Comparison of ENCODE assay signal across 8 mouse cellular contexts in genomic region chr12:108793453-108793941, GRCm38 (mm10). TPM values are rescaled to one million over a fixed set of nuclear protein-coding genes. Genes with fewer than 3 reads are reported as not detected.
DNase-seq lines count a peak whose midpoint lies in the region; ATAC-seq and TF ChIP-seq lines count a peak whose summit lies in the region.

No protein-coding gene starts in this region.

- no peak for TF ChIP-seq POLR2A in lung, adult 2 months (IDR thresholded peaks at IDR 0.05; ENCODE audit: borderline replicate concordance, extremely low read depth, low read depth, low read length)
- no peak for TF ChIP-seq POLR2A in small intestine, adult 2 months (IDR thresholded peaks at IDR 0.05; ENCODE audit: low read depth, low read length)

- WGBS in lung, adult 2 months = 1% methylated on average over 71 of the region's 71 CpGs
- under 1% methylated on average over 51 of the region's 71 CpGs for WGBS in embryonic facial prominence, embryonic 10.5 days
- 0% methylated on average over 65 of the region's 71 CpGs for WGBS in heart, embryonic 15.5 days
- under 1% methylated on average over 70 of the region's 71 CpGs for WGBS in small intestine, adult 2 months

- H3K4me1 ChIP-seq in lung, adult 2 months (ENCODE audit: control insufficient read depth, insufficient read depth, low read length) = peaks cover 8% of the 10 kb centered on the region
- peaks cover 34% of the 10 kb centered on the region for H3K4me1 ChIP-seq in embryonic facial prominence, embryonic 10.5 days
- peaks cover 20% of the 10 kb centered on the region for H3K4me1 ChIP-seq in heart, embryonic 15.5 days (replicated peaks)
- H3K4me1 ChIP-seq in small intestine, adult 2 months (ENCODE audit: control insufficient read depth, insufficient read depth, insufficient read length, low read length) = no peaks in the 10 kb centered on the region

- H3K27ac ChIP-seq in embryonic facial prominence, embryonic 10.5 days (replicated peaks) = peak overlapping the region; percentile 96
- peak overlapping the region; percentile 100 for H3K27ac ChIP-seq in heart, embryonic 15.5 days
- H3K27ac ChIP-seq in small intestine, adult 2 months (ENCODE audit: insufficient read depth, low read depth, low read length) = peak overlapping the region; percentile 86

- peak overlapping the region; percentile 57 for H3K4me2 ChIP-seq in heart, embryonic 15.5 days

- no peaks in the 10 kb centered on the region for H3K9me3 ChIP-seq in embryonic facial prominence, embryonic 10.5 days
- H3K9me3 ChIP-seq in heart, embryonic 15.5 days (replicated peaks) = no peaks in the 10 kb centered on the region

- no peaks in the 10 kb centered on the region for H3K27me3 ChIP-seq in embryonic facial prominence, embryonic 10.5 days (replicated peaks; ENCODE audit: low read depth, poor library complexity, severe bottlenecking)
- no peaks in the 10 kb centered on the region for H3K27me3 ChIP-seq in heart, embryonic 15.5 days
- H3K27me3 ChIP-seq in small intestine, adult 2 months (ENCODE audit: control insufficient read depth, insufficient read depth, low read length) = no peaks in the 10 kb centered on the region

- no peak for TF ChIP-seq CTCF in lung, adult 2 months (IDR thresholded peaks at IDR 0.05; ENCODE audit: insufficient read depth, low read length)
- no peak for TF ChIP-seq CTCF in small intestine, adult 2 months (IDR thresholded peaks at IDR 0.05; ENCODE audit: extremely low read depth, insufficient read length, insufficient replicate concordance, low read depth, low read length)

- peak overlapping the region; percentile 97 for H3K9ac ChIP-seq in heart, embryonic 15.5 days

- peak overlapping the region; percentile 95 for H3K4me3 ChIP-seq in lung, adult 2 months (replicated peaks; ENCODE audit: extremely low read depth, low read depth, low read length)
- H3K4me3 ChIP-seq in embryonic facial prominence, embryonic 10.5 days = peak overlapping the region; percentile 100
- peak overlapping the region; percentile 99 for H3K4me3 ChIP-seq in heart, embryonic 15.5 days
- H3K4me3 ChIP-seq in small intestine, adult 2 months (ENCODE audit: low read depth, low read length) = peak overlapping the region; percentile 84

- peak; percentile 28 for DNase-seq in lung, adult 2 months
- DNase-seq in lung, postnatal 36 days = no peak
- DNase-seq in embryonic facial prominence, embryonic 10.5 days (ENCODE audit: low spot score) = no peak
- DNase-seq in layer of hippocampus, adult 9-11 months = peak; percentile 41
- DNase-seq in lung, postnatal 14 days = peak; percentile 11

- peaks cover 16% of the 10 kb centered on the region for H3K36me3 ChIP-seq in embryonic facial prominence, embryonic 10.5 days (replicated peaks)
- H3K36me3 ChIP-seq in heart, embryonic 15.5 days = no peaks in the 10 kb centered on the region
- H3K36me3 ChIP-seq in small intestine, adult 2 months (ENCODE audit: control insufficient read depth, insufficient read depth, low read length) = no peaks in the 10 kb centered on the region

- ATAC-seq in heart, embryonic 15.5 days (replicated peaks; ENCODE audit: insufficient number of reproducible peaks, insufficient read depth, low FRiP score, low read depth) = no peak
- no peak for ATAC-seq in megakaryocyte-erythroid progenitor cell, adult 5-6 weeks (replicated peaks; ENCODE audit: low FRiP score, low TSS enrichment, poor library complexity, severe bottlenecking)

RNA-seq across cellular contexts. Expression of gene Yy1, which starts 0.7 kb away (rescaled TPM):
- polyA plus RNA-seq in lung, adult 2 months (2012; rRNA removed) = 19.3 and 22.0 TPM in 2 replicates
- polyA plus RNA-seq in embryonic facial prominence, embryonic 10.5 days (2016; fragmentation: Nextera tagmentation; extraction: Ambion mirVana) = 14.0 and 15.0 TPM in 2 replicates
- polyA plus RNA-seq in heart, embryonic 15.5 days (2015; fragmentation: Nextera tagmentation; extraction: Ambion mirVana) = 10.5 and 13.1 TPM in 2 replicates
- 10.5 and 22.4 TPM in 2 replicates for polyA plus RNA-seq in small intestine, adult 2 months (2012; rRNA removed)
- 52.3 and 58.0 TPM in 2 replicates for total RNA-seq in megakaryocyte-erythroid progenitor cell, adult 5-6 weeks (2014; fragmentation: Nextera tagmentation)
- total RNA-seq in megakaryocyte-erythroid progenitor cell, adult 5-6 weeks (2017) = 61.4 and 70.3 TPM in 2 replicates

RNA-seq across cellular contexts. Expression of gene Slc25a29, which starts 42.2 kb away (rescaled TPM):
- 15.1 and 19.0 TPM in 2 replicates for polyA plus RNA-seq in lung, adult 2 months (2012; rRNA removed)
- 12.9 and 13.6 TPM in 2 replicates for polyA plus RNA-seq in embryonic facial prominence, embryonic 10.5 days (2016; fragmentation: Nextera tagmentation; extraction: Ambion mirVana)
- 3.1 and 5.3 TPM in 2 replicates for polyA plus RNA-seq in heart, embryonic 15.5 days (2015; fragmentation: Nextera tagmentation; extraction: Ambion mirVana)
- 4.0 and 4.9 TPM in 2 replicates for polyA plus RNA-seq in small intestine, adult 2 months (2012; rRNA removed)
- 0.54 TPM in 1 of 2 replicates, not detected in the other for total RNA-seq in megakaryocyte-erythroid progenitor cell, adult 5-6 weeks (2014; fragmentation: Nextera tagmentation)
- total RNA-seq in megakaryocyte-erythroid progenitor cell, adult 5-6 weeks (2017) = not detected in 2 replicates

RNA-seq across cellular contexts. Expression of gene Slc25a47, which starts 42.3 kb away (rescaled TPM):
- polyA plus RNA-seq in lung, adult 2 months (2012; rRNA removed) = 13.7 and 14.7 TPM in 2 replicates
- polyA plus RNA-seq in embryonic facial prominence, embryonic 10.5 days (2016; fragmentation: Nextera tagmentation; extraction: Ambion mirVana) = 13.1 and 15.2 TPM in 2 replicates
- 4.3 and 5.5 TPM in 2 replicates for polyA plus RNA-seq in heart, embryonic 15.5 days (2015; fragmentation: Nextera tagmentation; extraction: Ambion mirVana)
- polyA plus RNA-seq in small intestine, adult 2 months (2012; rRNA removed) = 6.4 and 7.9 TPM in 2 replicates
- total RNA-seq in megakaryocyte-erythroid progenitor cell, adult 5-6 weeks (2014; fragmentation: Nextera tagmentation) = 5.3 and 7.0 TPM in 2 replicates
- 6.2 and 16.2 TPM in 2 replicates for total RNA-seq in megakaryocyte-erythroid progenitor cell, adult 5-6 weeks (2017)

Comparison
In these comparisons a context has a peak if more than half of its experiments do, and no peak if none do; other contexts are left out.
1. DNase-seq: peak in lung, adult 2 months (single experiment), layer of hippocampus, adult 9-11 months (single experiment) and lung, postnatal 14 days (single experiment); none in lung, postnatal 36 days (single experiment) and embryonic facial prominence, embryonic 10.5 days (single experiment).
2. Peak in every context shown above with its lines, with median percentiles within 50 percentile points of each other: H3K4me3 ChIP-seq and H3K27ac ChIP-seq.